20 mouse cellular contexts compared by ENCODE assay signal in the genomic region with DNA sequence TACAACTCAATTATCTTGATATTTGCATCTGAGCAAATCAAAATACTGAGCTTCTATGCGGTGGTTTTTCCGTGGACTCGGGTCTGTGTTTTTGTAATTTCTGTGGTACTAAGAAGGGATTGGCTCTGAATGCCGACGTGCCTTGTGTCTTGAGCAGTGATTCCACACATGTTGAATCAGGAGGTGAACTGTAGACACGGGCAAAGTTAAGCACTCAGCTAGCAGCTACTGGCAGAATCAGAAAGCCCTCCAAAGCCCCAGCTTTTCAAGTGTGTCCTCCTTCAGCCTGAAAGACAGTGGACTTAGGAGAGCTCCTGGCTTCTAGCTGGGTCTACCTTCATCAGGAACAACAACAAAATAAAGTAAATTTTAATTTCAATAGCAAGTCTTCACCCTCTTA.
DNase-seq lines count a peak whose midpoint lies in the region; ATAC-seq and TF ChIP-seq lines count a peak whose summit lies in the region.
"Had no signal": no experiment of that assay in that cellular context is flagged by ENCODE, and none has a peak within 500 bp of the region (broad histone marks: within the 10 kb centered on the region; RNA-seq: fewer than 3 reads in every experiment).

No protein-coding gene starts in this region.

- H3K4me3 ChIP-seq in heart, embryonic 10.5 days: no peak overlapping the region
- no peak overlapping the region for H3K4me3 ChIP-seq in midbrain, embryonic 11.5 days (ENCODE audit: low read depth, low read length)
- no peak overlapping the region for H3K4me3 ChIP-seq in midbrain, embryonic 14.5 days (replicated peaks; ENCODE audit: low read depth, low read length)
- no peak overlapping the region for H3K4me3 ChIP-seq in forebrain, embryonic 13.5 days
- no peak overlapping the region for H3K4me3 ChIP-seq in forebrain, postnatal 0 days (ENCODE audit: low read depth, low read length)
- H3K4me3 ChIP-seq: embryonic facial prominence, embryonic 13.5 days; heart, adult 2 months; heart, embryonic 12.5 days had no signal

- H3K4me1 ChIP-seq in heart, embryonic 10.5 days: 0 out of 2 replicates have a peak, but pooled peaks cover 3% of the 10 kb centered on the region
- H3K4me1 ChIP-seq in midbrain, embryonic 11.5 days (ENCODE audit: control insufficient read depth, insufficient read depth, low read length): 0 out of 2 replicates have a peak, but pooled peaks cover 3% of the 10 kb centered on the region
- peaks cover 9% of the 10 kb centered on the region; the same call in 1 of the 2 replicates for H3K4me1 ChIP-seq in midbrain, embryonic 14.5 days (ENCODE audit: control insufficient read depth, insufficient read depth, low read length)
- H3K4me1 ChIP-seq in forebrain, embryonic 13.5 days: peaks cover 38% of the 10 kb centered on the region
- peaks cover 3% of the 10 kb centered on the region; the same call in 1 of the 2 replicates for H3K4me1 ChIP-seq in forebrain, postnatal 0 days (ENCODE audit: insufficient read depth)
- H3K4me1 ChIP-seq: heart, embryonic 12.5 days had no signal

- H3K9me3 ChIP-seq in heart, embryonic 10.5 days: no peaks in the 10 kb centered on the region
- H3K9me3 ChIP-seq in midbrain, embryonic 11.5 days (ENCODE audit: control insufficient read depth, low read length): no peaks in the 10 kb centered on the region
- no peaks in the 10 kb centered on the region for H3K9me3 ChIP-seq in midbrain, embryonic 14.5 days (ENCODE audit: control insufficient read depth, low read length)
- H3K9me3 ChIP-seq in forebrain, embryonic 13.5 days (replicated peaks): no peaks in the 10 kb centered on the region
- no peaks in the 10 kb centered on the region for H3K9me3 ChIP-seq in forebrain, postnatal 0 days (ENCODE audit: low read length)
- H3K9me3 ChIP-seq: embryonic facial prominence, embryonic 13.5 days; heart, embryonic 12.5 days had no signal

- H3K27ac ChIP-seq in heart, embryonic 10.5 days: no peak overlapping the region
- H3K27ac ChIP-seq in midbrain, embryonic 11.5 days (ENCODE audit: low read depth, low read length): no peak overlapping the region
- H3K27ac ChIP-seq in midbrain, embryonic 14.5 days (replicated peaks; ENCODE audit: low read depth, low read length): no peak overlapping the region
- H3K27ac ChIP-seq in forebrain, embryonic 13.5 days: peak overlapping the region; percentile 70
- peak overlapping the region; percentile 64 for H3K27ac ChIP-seq in forebrain, postnatal 0 days (ENCODE audit: low read depth, low read length)
- H3K27ac ChIP-seq: embryonic facial prominence, embryonic 13.5 days; heart, adult 2 months; hindbrain, embryonic 14.5 days had no signal

- TF ChIP-seq CTCF in forebrain, postnatal 0 days (IDR thresholded peaks at IDR 0.05; ENCODE audit: low read depth): no peak

- no peak overlapping the region for H3K9ac ChIP-seq in midbrain, embryonic 11.5 days (ENCODE audit: low read length)
- no peak overlapping the region for H3K9ac ChIP-seq in midbrain, embryonic 14.5 days (replicated peaks; ENCODE audit: low read length)
- H3K9ac ChIP-seq in forebrain, embryonic 13.5 days: no peak overlapping the region
- H3K9ac ChIP-seq in forebrain, postnatal 0 days: no peak overlapping the region
- H3K9ac ChIP-seq: embryonic facial prominence, embryonic 13.5 days; heart, embryonic 12.5 days; hindbrain, embryonic 14.5 days had no signal

- intact Hi-C loops in heart, postnatal 25 days (cut with DNase I): no loop called here

- WGBS in heart, embryonic 10.5 days: 83% methylated on average over 6 of the region's 6 CpGs
- 74% methylated on average over 6 of the region's 6 CpGs for WGBS in midbrain, embryonic 11.5 days
- WGBS in midbrain, embryonic 14.5 days: 75% methylated on average over 6 of the region's 6 CpGs
- 58% methylated on average over 6 of the region's 6 CpGs for WGBS in forebrain, embryonic 13.5 days
- WGBS in forebrain, postnatal 0 days: 42% methylated on average over 6 of the region's 6 CpGs

- no peaks in the 10 kb centered on the region for H3K36me3 ChIP-seq in heart, embryonic 10.5 days
- no peaks in the 10 kb centered on the region for H3K36me3 ChIP-seq in midbrain, embryonic 11.5 days (ENCODE audit: control insufficient read depth, insufficient read depth, low read length)
- no peaks in the 10 kb centered on the region for H3K36me3 ChIP-seq in midbrain, embryonic 14.5 days (ENCODE audit: control insufficient read depth, insufficient read depth, low read length)
- H3K36me3 ChIP-seq in forebrain, embryonic 13.5 days (ENCODE audit: poor library complexity, severe bottlenecking): no peaks in the 10 kb centered on the region
- no peaks in the 10 kb centered on the region for H3K36me3 ChIP-seq in forebrain, postnatal 0 days (ENCODE audit: insufficient read depth)
- H3K36me3 ChIP-seq: embryonic facial prominence, embryonic 13.5 days; heart, embryonic 12.5 days had no signal

- DNase-seq in heart, embryonic 10.5 days (ENCODE audit: low spot score): peak; percentile 65
- DNase-seq in heart, postnatal 25 days (ENCODE audit: low spot score): no peak
- DNase-seq in midbrain, embryonic 11.5 days (ENCODE audit: low spot score, missing footprints): peak; percentile 86
- no peak for DNase-seq in midbrain, embryonic 14.5 days
- peak; percentile 42 for DNase-seq in forebrain, postnatal 0 days
- DNase-seq in ovary, postnatal 36 days (ENCODE audit: low spot score): no peak
- DNase-seq in urinary bladder, postnatal 36 days (ENCODE audit: low spot score in 2 of 2): no peak
- DNase-seq: adrenal gland, postnatal 14 days; B cell, adult 2 months; cerebellum, adult 18-20 months; cerebellum, adult 9-11 months; cerebellum, postnatal 36 days; gastrocnemius, postnatal 14 days; heart, adult 2 months; heart, postnatal 36 days had no signal

- no peaks in the 10 kb centered on the region for H3K27me3 ChIP-seq in heart, embryonic 10.5 days (ENCODE audit: insufficient read depth, poor library complexity, severe bottlenecking)
- no peaks in the 10 kb centered on the region for H3K27me3 ChIP-seq in midbrain, embryonic 11.5 days (ENCODE audit: control insufficient read depth, insufficient read depth, low read length)
- H3K27me3 ChIP-seq in midbrain, embryonic 14.5 days (ENCODE audit: control insufficient read depth, insufficient read depth, low read length): no peaks in the 10 kb centered on the region
- no peaks in the 10 kb centered on the region for H3K27me3 ChIP-seq in forebrain, embryonic 13.5 days
- no peaks in the 10 kb centered on the region for H3K27me3 ChIP-seq in forebrain, postnatal 0 days (ENCODE audit: insufficient read depth, low read length)
- H3K27me3 ChIP-seq: embryonic facial prominence, embryonic 13.5 days; heart, embryonic 12.5 days had no signal

- H3K4me2 ChIP-seq in midbrain, embryonic 11.5 days: no peak overlapping the region
- no peak overlapping the region for H3K4me2 ChIP-seq in midbrain, embryonic 14.5 days (ENCODE audit: low read length)
- H3K4me2 ChIP-seq in forebrain, embryonic 13.5 days: no peak overlapping the region
- H3K4me2 ChIP-seq in forebrain, postnatal 0 days (ENCODE audit: low read depth): no peak overlapping the region
- H3K4me2 ChIP-seq: embryonic facial prominence, embryonic 13.5 days; heart, embryonic 12.5 days; hindbrain, embryonic 14.5 days had no signal

- ATAC-seq in midbrain, embryonic 11.5 days (ENCODE audit: low FRiP score): no peak
- ATAC-seq in midbrain, embryonic 14.5 days (ENCODE audit: low FRiP score, low TSS enrichment): no peak
- no peak for ATAC-seq in forebrain, embryonic 13.5 days
- ATAC-seq in forebrain, postnatal 0 days: no peak
- ATAC-seq: intestine, embryonic 16.5 days had no signal

Comparison
In these comparisons a context has a peak if more than half of its experiments do, and no peak if none do; other contexts are left out.
1. DNase-seq: peak in heart, embryonic 10.5 days (single experiment), midbrain, embryonic 11.5 days (single experiment) and forebrain, postnatal 0 days (single experiment); none in heart, postnatal 25 days (single experiment), midbrain, embryonic 14.5 days (single experiment), ovary, postnatal 36 days (single experiment) and urinary bladder, postnatal 36 days (0 of 2).
2. H3K27ac ChIP-seq: peak in forebrain, embryonic 13.5 days (single experiment) and forebrain, postnatal 0 days (single experiment); none in heart, embryonic 10.5 days (single experiment), midbrain, embryonic 11.5 days (single experiment) and midbrain, embryonic 14.5 days (single experiment).